Mouse (Mus musculus) G1E (cell line): ENCODE measurements around the gene Lbx2.

Source experiments
- CTCF ChIP-seq: IDR thresholded peaks from 2 replicates; pipeline ENCODE4 v1.5.1; 2012; ENCODE audit warnings: low read depth, low read length, inconsistent platforms, mixed read lengths
- GATA1 ChIP-seq: IDR thresholded peaks from 2 replicates; pipeline ENCODE4 v1.6.1; 2012; ENCODE audit warnings: borderline replicate concordance, low read length, inconsistent platforms, mixed read lengths

- no peak for TF ChIP-seq CTCF
- no peak for TF ChIP-seq GATA1
These were observed 46.2 kb downstream of the Lbx2 start for GRCm38 (mm10) chr6:83132176-83132919.
